Mouse (Mus musculus) lung, postnatal 14 days (tissue): Measurements from ENCODE around the gene Dcun1d4.

Experiments
- DNase-seq: peaks from one replicate; pipeline ENCODE4 v3.0.0; 2021

Dcun1d4 gene

GRCm38 (mm10) chr5:73500867-73501440, 20.2 kb downstream of the Dcun1d4 start:
- DNase-seq, result no peak

- DNase-seq, result no peak
These were observed 21.6 kb downstream of the Dcun1d4 start for GRCm38 (mm10) chr5:73502422-73502821.

DNA sequence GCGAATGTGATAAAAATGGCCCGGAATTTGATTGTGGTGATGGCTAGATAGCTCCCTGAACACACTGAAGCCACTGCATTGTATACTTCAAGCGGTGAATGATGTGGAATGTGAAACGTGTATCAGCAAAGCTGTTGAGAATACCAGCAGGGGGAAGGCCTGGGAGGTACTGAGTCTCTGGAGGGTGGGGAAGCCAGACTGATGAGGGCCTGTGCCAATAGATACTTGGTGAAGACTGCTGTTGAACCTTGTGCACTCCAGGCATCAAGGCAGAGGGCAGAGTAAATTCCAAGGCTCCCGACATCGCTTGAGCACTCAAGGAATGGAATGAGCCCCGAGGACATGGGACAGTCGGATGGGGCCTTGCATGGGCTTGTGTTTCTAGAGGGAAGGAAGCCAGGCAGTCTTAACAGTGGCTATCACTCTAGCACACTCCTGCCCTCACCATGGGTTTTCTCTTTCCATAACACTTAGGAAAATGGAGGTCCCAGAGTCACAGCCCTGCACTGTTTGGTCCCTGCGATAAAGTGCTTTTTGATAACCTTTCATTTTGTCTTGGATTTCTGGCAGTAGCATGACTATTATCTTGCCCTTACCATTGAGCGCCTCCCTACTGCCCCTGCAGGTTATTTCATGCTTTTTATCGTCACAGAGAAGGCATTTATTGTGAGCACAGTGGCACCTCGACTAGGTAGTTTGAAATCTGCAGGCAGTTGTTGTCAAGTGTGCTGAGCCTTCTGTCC, 22.4 kb downstream of the Dcun1d4 start:
- no peak for DNase-seq

DNA sequence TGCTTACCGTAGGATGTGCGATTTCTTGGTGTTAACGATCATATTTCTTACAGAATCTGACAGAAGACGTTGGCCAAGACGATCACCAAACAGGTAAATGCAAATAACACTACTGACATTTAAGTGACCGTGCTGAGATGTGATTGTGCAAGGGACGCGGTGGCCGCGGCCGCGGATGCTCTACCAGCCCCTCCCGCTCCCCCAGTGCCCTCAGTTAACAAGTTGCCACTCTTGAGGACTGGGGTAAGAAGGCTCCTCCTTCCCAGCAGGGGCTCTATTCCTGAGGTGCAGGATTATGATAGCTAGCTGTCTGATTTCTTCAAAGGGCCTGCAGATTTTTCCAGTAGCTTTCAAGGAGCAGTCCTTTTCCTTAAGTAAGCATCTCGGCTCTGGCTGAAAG, 30.3 kb downstream of the Dcun1d4 start:
- DNase-seq, result no peak

DNA sequence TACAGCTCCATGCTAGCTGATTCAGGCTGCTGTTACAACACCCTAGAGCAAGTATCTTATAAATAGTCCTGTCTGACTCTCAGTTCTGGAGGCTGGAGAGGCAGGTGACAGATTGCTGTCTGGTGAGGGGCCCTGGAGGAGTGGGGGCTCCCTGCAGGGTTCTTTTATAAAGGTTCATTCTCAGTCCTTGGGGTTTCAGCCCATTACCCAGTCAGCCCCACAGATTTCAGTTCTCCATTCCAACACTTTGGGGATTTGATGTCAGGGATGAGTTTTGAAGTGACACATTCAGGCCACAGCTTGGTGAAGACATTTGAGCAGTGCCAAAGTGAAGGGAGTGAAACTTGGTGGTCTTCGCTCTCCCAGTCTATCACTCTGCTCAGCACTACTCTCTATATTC, 31.4 kb downstream of the Dcun1d4 start:
- DNase-seq, result no peak

DNA sequence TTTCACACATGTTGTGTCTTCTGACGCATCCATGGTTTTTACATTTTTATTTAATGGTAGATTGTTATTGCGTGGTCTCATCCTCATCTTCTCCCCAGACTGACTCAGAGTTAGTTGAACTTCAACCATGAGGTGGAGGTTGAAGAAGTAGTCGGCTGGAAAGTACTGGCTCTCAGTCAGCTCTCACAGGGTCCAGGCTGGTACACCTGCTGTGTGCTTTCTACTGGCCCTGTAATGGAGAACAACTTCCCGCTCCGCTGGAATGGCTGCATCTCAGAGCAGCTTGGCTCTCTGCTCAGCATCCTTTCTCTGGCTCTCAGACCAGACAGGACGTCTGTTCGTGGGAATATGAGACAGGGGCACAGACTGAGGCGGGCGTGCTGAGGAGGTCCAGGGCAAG, 31.9 kb downstream of the Dcun1d4 start:
- no peak for DNase-seq

DNA sequence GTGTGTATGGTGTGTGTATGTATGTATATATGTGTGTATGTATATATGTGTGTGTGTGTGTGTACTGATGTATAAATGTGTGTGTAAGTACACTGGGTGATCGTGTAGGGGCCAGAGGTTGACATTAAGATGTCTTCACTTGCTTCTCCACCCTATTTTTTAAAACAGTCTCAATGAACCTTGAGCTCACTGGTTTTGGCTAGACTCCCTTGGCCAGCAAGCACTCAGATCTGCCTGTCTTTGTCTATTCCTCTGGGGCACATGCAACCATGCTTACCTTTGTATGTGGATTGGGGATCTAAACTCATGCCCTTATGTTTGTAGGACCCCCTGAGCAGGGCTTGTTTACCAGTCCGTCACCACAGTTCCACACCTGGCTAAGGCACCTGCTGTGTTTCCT, 33.4 kb downstream of the Dcun1d4 start:
- DNase-seq, result no peak

DNA sequence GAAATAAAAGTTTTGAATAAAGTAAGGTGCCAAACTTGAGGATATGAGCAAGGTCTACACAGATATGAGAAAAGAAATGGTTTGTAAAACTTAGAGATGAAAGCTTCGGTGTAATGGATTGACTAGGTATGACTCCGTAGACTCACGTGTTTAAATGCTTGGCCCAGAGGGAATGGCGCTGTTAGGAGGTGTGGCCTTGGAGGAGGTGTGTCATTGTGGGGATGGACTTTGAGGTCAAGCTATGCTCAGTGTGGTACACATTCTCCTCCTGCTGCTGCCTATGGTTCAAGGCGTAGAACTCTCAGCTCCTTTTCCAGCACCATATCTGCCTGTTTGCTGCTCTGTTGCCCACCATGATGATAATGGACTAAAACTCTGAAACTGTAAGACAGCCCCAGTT, 36.5 kb downstream of the Dcun1d4 start:
- DNase-seq, result no peak

GRCm38 (mm10) chr5:73518424-73519211, 37.8 kb downstream of the Dcun1d4 start:
- no peak for DNase-seq

- no peak for DNase-seq
These were observed 40.0 kb downstream of the Dcun1d4 start for GRCm38 (mm10) chr5:73520787-73521186.

- DNase-seq, result no peak
These were observed 42.4 kb downstream of the Dcun1d4 start for GRCm38 (mm10) chr5:73523227-73523626.

DNA sequence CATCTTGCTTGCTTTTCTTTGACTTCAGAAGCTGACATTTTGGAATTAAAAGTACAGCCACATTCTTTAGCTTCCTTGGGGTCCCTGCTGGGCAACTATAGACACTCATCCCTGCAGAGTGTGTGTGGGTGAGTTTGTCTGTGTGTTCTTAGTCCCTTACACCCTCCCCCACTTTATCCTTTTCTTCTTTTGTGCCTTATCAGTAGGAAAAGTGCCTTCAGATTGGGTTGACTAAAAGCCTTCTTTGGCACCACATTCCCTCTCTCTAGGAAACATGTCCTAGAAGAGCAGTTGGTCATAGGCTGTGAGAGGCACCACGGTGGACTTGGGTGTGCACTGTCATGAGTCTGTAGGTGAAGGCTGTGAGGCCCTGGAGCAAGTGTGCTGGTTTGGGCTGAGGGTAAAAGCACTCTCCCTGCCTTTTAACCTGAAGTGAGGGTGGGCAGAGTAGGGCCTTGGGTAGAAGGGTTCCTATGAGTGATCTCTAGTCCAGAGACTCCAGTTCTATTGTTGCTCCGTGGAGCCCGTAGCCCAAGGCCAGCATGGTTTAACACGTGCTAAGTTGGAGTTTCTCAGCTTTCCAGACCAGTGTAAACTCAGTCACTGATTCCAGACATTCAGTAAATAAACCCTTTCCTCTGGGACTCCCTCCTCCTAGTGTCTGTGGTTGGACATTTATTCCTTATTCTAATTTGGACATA, 43.6 kb downstream of the Dcun1d4 start:
- DNase-seq, result no peak

DNA sequence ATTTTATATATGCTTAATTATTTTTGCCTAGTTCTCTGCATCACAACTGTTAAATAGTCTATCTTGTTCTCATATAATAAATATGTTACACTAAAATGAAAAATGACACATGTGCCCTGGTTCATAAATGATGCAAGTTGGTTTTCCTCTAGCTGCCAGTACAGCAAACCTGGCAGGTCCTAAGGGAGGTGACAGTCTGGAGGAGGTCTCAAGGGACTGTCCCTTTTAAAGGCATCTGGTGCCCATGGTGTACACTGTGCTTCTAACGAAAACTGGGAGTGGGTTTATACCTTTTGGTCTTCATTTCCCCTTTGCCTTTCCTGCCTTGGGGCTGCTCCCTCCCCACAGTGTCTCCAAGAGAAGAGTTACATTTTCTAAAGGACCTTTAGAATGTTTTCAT, 51.4 kb downstream of the Dcun1d4 start:
- no peak for DNase-seq

- no peak for DNase-seq
These were observed 52.1 kb downstream of the Dcun1d4 start for GRCm38 (mm10) chr5:73532879-73533278.

DNA sequence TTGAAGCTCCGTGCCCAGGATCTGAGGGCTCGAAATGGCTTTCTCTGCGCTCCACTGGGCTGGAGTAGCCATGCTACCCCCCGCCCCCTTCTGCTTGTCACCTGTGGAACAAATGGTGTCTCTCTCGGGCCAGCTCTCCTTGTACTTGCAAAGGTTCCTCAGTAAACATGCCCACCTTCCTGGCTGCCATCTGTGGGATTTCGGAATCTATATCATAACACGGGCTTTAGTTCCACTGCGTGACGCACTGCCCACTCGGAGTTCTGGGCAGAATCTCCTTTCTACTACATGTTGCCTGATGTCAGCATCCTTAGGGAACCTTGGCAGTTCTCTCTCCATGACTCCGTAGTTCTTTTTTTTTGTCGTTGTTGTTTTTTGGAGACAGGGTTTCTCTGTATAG, 56.9 kb downstream of the Dcun1d4 start:
- no peak for DNase-seq

DNA sequence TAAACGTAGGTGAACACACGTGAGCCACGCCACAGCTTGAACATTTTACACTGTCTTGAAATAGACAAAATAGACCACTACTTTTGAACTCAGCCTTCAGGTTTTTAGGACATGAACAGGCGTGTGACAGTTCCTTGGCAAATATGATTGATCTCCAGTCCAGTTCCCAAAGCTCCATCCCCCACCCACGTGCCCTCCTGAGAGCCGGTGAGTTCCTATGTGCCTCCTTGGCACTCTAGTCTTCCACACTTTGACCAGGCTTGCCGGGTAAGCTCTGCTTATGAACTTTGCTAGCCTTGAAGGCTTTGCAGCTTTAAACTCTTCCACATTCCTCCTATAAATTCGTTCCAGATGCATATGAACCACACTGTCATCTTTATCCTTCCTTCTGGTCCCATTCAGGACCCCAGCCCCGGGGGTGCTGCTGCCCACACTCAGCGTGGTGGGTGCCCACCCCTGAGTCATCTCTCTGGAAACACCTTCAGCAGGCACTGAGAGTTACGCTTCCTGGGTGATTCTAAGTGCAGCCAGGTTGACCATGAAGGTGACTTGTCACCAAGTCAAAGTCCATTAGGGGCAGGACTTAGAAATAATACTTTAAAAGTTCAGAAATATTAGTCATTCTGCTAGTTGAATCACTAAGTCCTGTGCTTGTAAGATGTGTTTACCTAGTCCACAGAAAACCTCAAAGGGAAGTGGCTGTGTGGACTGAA, 57.9 kb downstream of the Dcun1d4 start:
- no peak for DNase-seq

DNA sequence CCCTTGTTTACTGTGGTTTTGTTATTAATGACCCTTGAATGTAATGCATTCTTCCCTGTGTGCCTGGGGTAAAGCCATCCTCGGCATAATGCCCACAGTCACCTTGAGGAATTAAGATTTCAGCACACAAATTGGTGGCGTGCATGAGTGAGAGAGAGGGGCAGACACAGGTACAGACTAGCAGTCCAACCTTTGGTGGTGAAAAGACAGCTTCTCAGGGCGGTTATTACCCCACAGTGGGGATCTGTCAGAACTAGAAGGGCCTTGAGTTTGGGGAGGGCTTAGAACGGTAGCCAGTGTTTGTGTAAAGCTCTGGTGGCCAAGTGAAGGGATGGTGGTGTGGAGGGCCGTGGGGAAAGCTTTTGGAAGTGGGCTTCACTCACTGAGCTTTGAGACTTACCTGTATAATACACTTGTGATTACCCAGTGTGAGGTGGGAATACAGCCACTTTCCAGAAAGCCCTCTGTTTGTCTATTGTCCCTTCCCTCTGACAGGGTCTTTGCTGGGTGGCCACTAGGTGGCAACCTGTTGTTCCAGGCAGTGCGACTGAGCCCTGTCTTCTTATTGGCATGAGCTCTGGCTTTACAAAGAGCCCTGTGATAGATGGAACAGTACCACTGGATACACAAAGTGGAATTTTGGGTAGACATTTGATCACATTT, 59.2 kb downstream of the Dcun1d4 start:
- DNase-seq, result peak; percentile 61

DNA sequence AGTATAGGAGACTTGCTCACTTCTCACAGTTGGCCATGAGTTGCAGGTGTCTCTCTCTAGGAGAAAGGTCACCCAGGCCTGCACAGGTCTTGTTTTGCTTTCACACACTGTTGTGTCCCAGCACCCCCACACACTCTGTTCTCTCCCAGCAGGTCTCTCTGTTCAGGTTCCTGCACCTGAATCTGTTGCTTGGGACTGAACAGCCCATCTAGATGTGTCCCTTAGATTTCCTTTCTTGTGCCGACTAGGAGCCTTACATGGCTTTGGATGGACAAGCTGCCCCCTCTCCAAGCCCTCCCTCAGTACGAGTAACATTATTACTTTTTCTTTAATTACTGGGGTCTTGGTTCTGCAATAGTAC, 59.7 kb downstream of the Dcun1d4 start:
- no peak for DNase-seq

GRCm38 (mm10) chr5:73544111-73544753, 63.4 kb downstream of the Dcun1d4 start:
- no peak for DNase-seq

GRCm38 (mm10) chr5:73545641-73546040, 64.8 kb downstream of the Dcun1d4 start:
- DNase-seq, result no peak

DNA sequence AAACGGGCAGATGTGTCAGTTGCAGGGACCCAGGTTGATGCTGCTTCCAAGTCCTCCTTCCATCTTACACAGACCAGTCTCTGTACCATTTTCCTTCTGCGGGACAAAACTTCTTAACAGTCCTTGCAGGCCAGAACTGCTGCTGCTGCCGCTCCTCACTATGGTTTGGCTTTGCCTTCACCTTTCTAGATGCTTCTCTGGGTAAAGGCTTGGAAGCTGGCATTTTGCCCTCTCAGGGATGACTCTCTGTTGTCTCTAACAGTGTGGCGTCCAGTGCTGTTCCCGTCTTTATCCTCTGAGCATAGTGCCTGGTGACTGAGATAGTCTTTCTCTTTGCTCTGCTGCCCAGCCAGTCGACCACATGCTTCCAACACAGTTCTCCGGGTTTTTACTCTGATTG, 66.5 kb downstream of the Dcun1d4 start:
- no peak for DNase-seq

- DNase-seq, result no peak
These were observed 67.4 kb downstream of the Dcun1d4 start for GRCm38 (mm10) chr5:73548237-73548636.
